Mouse (Mus musculus) cortical plate, adult 2 months (tissue): ENCODE measurements around the gene Csmd2.

ENCODE experiments used
- CTCF ChIP-seq: fragments of 200-500 bp; IDR thresholded peaks from 2 replicates; pipeline ENCODE4 v1.5.1; 2011; ENCODE audit warnings: mild to moderate bottlenecking, control low read depth, low read length; ENCODE audit not compliant: insufficient read depth; ENCODE audit errors: extremely low read depth
- POLR2A ChIP-seq: fragments of 200-500 bp; IDR thresholded peaks from 2 replicates; pipeline ENCODE4 v1.6.1; 2011; ENCODE audit warnings: mild to moderate bottlenecking, low read length, control low read depth; ENCODE audit not compliant: insufficient read depth; ENCODE audit errors: extremely low read depth

- TF ChIP-seq CTCF (0 out of 2 replicates have a peak, but pooled peaks have one; percentile 12), POLR2A (no peak)
Observed at GRCm38 (mm10) chr4:128124738-128125137, 137.1 kb downstream of the Csmd2 start.
